Mouse (Mus musculus): ENCODE measurements around the gene Rnf222. TPM values are rescaled to one million over a fixed set of nuclear protein-coding genes. Genes with fewer than 3 reads are reported as not detected.
A peak's percentile ranks its signal among the peaks of the same experiment; 100 is the strongest.
"Not testable (repeated sequence)": the region's sequence is repeated elsewhere in the genome, so short reads cannot be mapped to it uniquely, and the experiment has no call there.

Gene Rnf222
- polyA plus RNA-seq, 1 experiment = 0.02 TPM

GRCm38 (mm10) chr11:68907251-68907650 is 18.9 kb downstream of the Rnf222 start:
- DNase-seq (ENCODE audit: extremely low spot score in 1 of 2, low spot score in 1 of 2) = no peak

- no peak for DNase-seq (ENCODE audit: extremely low spot score in 1 of 2, low spot score in 1 of 2)
These were observed 20.6 kb downstream of the Rnf222 start for GRCm38 (mm10) chr11:68908846-68909503.

- DNase-seq (ENCODE audit: extremely low spot score in 1 of 2, low spot score in 1 of 2) = no peak
These were observed 23.3 kb downstream of the Rnf222 start for GRCm38 (mm10) chr11:68911531-68912177.

- no peak for DNase-seq (ENCODE audit: extremely low spot score in 1 of 2, low spot score in 1 of 2)
These were observed 26.2 kb downstream of the Rnf222 start for GRCm38 (mm10) chr11:68914566-68914965.

GRCm38 (mm10) chr11:68923191-68923590 is 34.8 kb downstream of the Rnf222 start:
- no peak for DNase-seq (ENCODE audit: extremely low spot score in 1 of 2, low spot score in 1 of 2)

- DNase-seq (ENCODE audit: extremely low spot score in 1 of 2, low spot score in 1 of 2) = no peak
These were observed 36.4 kb downstream of the Rnf222 start for GRCm38 (mm10) chr11:68924749-68925148.

- no peak for DNase-seq (ENCODE audit: extremely low spot score in 1 of 2, low spot score in 1 of 2)
These were observed 38.6 kb downstream of the Rnf222 start, which contains the start of gene Odf4 for GRCm38 (mm10) chr11:68926981-68927380. Gene Odf4 (minus strand): TSS chr11:68927081.

GRCm38 (mm10) chr11:68929947-68930346 is 41.6 kb downstream of the Rnf222 start:
- no peak for DNase-seq (ENCODE audit: extremely low spot score in 1 of 2, low spot score in 1 of 2)

- DNase-seq (ENCODE audit: extremely low spot score in 1 of 2, low spot score in 1 of 2) = no peak
These were observed 45.6 kb downstream of the Rnf222 start for GRCm38 (mm10) chr11:68933885-68934507.

- DNase-seq (ENCODE audit: extremely low spot score in 1 of 2, low spot score in 1 of 2) = not testable (repeated sequence)
These were observed 48.6 kb downstream of the Rnf222 start for GRCm38 (mm10) chr11:68936951-68937350.

GRCm38 (mm10) chr11:68939451-68940304 is 51.3 kb downstream of the Rnf222 start:
- DNase-seq (ENCODE audit: extremely low spot score in 1 of 2, low spot score in 1 of 2) = peak; percentile 90 to 92

GRCm38 (mm10) chr11:68940516-68940915 is 52.2 kb downstream of the Rnf222 start:
- DNase-seq (ENCODE audit: extremely low spot score in 1 of 2, low spot score in 1 of 2) = no peak

- no peak for DNase-seq (ENCODE audit: extremely low spot score in 1 of 2, low spot score in 1 of 2)
These were observed 54.4 kb downstream of the Rnf222 start for GRCm38 (mm10) chr11:68942731-68943130.

GRCm38 (mm10) chr11:68945245-68945644 is 56.9 kb downstream of the Rnf222 start:
- no peak for DNase-seq (ENCODE audit: extremely low spot score in 1 of 2, low spot score in 1 of 2)

Other genes starting within 250 kb of the Rnf222 start
- 137 and 141 TPM in 2 replicates for gene Myh10, start 197.0 kb upstream of the Rnf222 start, polyA plus RNA-seq (2012; rRNA removed)
- 99.0 and 114 TPM in 2 replicates for gene Ndel1, start 16.7 kb upstream of the Rnf222 start, polyA plus RNA-seq (2012; rRNA removed)
- 1,561 and 1,707 TPM in 2 replicates for gene Rpl26, start 13.0 kb downstream of the Rnf222 start, polyA plus RNA-seq (2012; rRNA removed)
- 0.48 and 0.82 TPM in 2 replicates for gene Odf4, start 38.5 kb downstream of the Rnf222 start, polyA plus RNA-seq (2012; rRNA removed)
- gene Arhgef15, start 68.9 kb downstream of the Rnf222 start, polyA plus RNA-seq (2012; rRNA removed) = 17.6 and 23.9 TPM in 2 replicates
- 15.3 and 15.5 TPM in 2 replicates for gene Slc25a35, start 79.6 kb downstream of the Rnf222 start, polyA plus RNA-seq (2012; rRNA removed)
- gene Rangrf, start 86.6 kb downstream of the Rnf222 start, polyA plus RNA-seq (2012; rRNA removed) = 26.1 and 26.2 TPM in 2 replicates
- gene Pfas, start 119.9 kb downstream of the Rnf222 start, polyA plus RNA-seq (2012; rRNA removed) = 19.0 and 19.8 TPM in 2 replicates
- gene Ctc1, start 127.4 kb downstream of the Rnf222 start, polyA plus RNA-seq (2012; rRNA removed) = 48.7 and 49.2 TPM in 2 replicates
- 0.96 and 1.1 TPM in 2 replicates for gene Aurkb, start 157.1 kb downstream of the Rnf222 start, polyA plus RNA-seq (2012; rRNA removed)
- gene Borcs6, start 171.2 kb downstream of the Rnf222 start, polyA plus RNA-seq (2012; rRNA removed) = 28.6 and 32.0 TPM in 2 replicates
- 22.0 and 23.5 TPM in 2 replicates for gene Tmem107, start 182.3 kb downstream of the Rnf222 start, polyA plus RNA-seq (2012; rRNA removed)
- gene Vamp2, start 199.9 kb downstream of the Rnf222 start, polyA plus RNA-seq (2012; rRNA removed) = 1,200 and 1,339 TPM in 2 replicates
- 42.7 and 55.8 TPM in 2 replicates for gene Per1, start 206.7 kb downstream of the Rnf222 start, polyA plus RNA-seq (2012; rRNA removed)
- gene Hes7, start 231.9 kb downstream of the Rnf222 start, polyA plus RNA-seq (2012; rRNA removed) = 0.78 and 0.86 TPM in 2 replicates
- 1.8 and 1.9 TPM in 2 replicates for gene 9130213A22Rik, start 234.0 kb downstream of the Rnf222 start, polyA plus RNA-seq (2012; rRNA removed)
- 5.1 and 8.0 TPM in 2 replicates for gene Aloxe3, start 237.3 kb downstream of the Rnf222 start, polyA plus RNA-seq (2012; rRNA removed)